10 mouse cellular contexts compared by ENCODE assay signal in genomic region chr11:90306993-90307392, GRCm38 (mm10). TPM values are rescaled to one million over a fixed set of nuclear protein-coding genes. Genes with fewer than 3 reads are reported as not detected.
DNase-seq lines count a peak whose midpoint lies in the region; ATAC-seq and TF ChIP-seq lines count a peak whose summit lies in the region.
"Had no signal": no experiment of that assay in that cellular context is flagged by ENCODE, and none has a peak within 500 bp of the region (broad histone marks: within the 10 kb centered on the region; RNA-seq: fewer than 3 reads in every experiment).

No protein-coding gene starts in this region.

- no peaks in the 10 kb centered on the region for H3K36me3 ChIP-seq in kidney, embryonic 16.5 days (ENCODE audit: insufficient read depth, low read length)
- H3K36me3 ChIP-seq in MEL (ENCODE audit: control insufficient read depth in 1 of 2, insufficient read depth in 2 of 2, low read length in 2 of 2) = no peaks in the 10 kb centered on the region
- H3K36me3 ChIP-seq: limb, embryonic 13.5 days; stomach, embryonic 15.5 days had no signal

- no peak for TF ChIP-seq POLR2A in MEL (IDR thresholded peaks at IDR 0.05; ENCODE audit: control insufficient read depth in 1 of 2, insufficient read depth in 1 of 2, low read depth in 1 of 2, low read length in 2 of 2, poor library complexity in 1 of 2)
- TF ChIP-seq POLR2A in cerebellum, adult 2 months (IDR thresholded peaks at IDR 0.05; ENCODE audit: borderline replicate concordance, insufficient read depth, low read length) = no peak

- TF ChIP-seq CTCF in MEL (IDR thresholded peaks at IDR 0.05 in 2 of 3, conservative IDR thresholded peaks at IDR 0.05 in 1 of 3; ENCODE audit: control insufficient read depth in 1 of 3, insufficient read depth in 1 of 3, low read depth in 2 of 3, low read length in 3 of 3, poor library complexity in 1 of 3, severe bottlenecking in 1 of 3) = peak; percentile 81 to 87 (median 82)
- TF ChIP-seq CTCF in cerebellum, adult 2 months (IDR thresholded peaks at IDR 0.05; ENCODE audit: borderline replicate concordance, insufficient read depth, low read depth, low read length) = peak; percentile 78

- H3K4me2 ChIP-seq in kidney, embryonic 16.5 days (replicated peaks; ENCODE audit: low read depth, low read length) = no peak overlapping the region
- H3K4me2 ChIP-seq: limb, embryonic 13.5 days; stomach, embryonic 15.5 days had no signal

- 56% methylated on average over 6 of the region's 6 CpGs for WGBS in kidney, embryonic 16.5 days
- 37% methylated on average over 6 of the region's 6 CpGs for WGBS in cerebellum, adult 2 months

- DNase-seq in kidney, adult 18-20 months = peak; percentile 73
- peak; percentile 66 for DNase-seq in MEL (ENCODE audit: low read depth, low spot score)
- DNase-seq in cerebellum, adult 2 months = peak; percentile 45 to 52
- DNase-seq in gastrocnemius, postnatal 14 days = peak; percentile 64
- peak; percentile 38 for DNase-seq in layer of hippocampus, adult 9-11 months
- peak; percentile 5 to 15 for DNase-seq in natural killer cell, adult 2 months (ENCODE audit: low spot score in 2 of 2)
- DNase-seq in urinary bladder, postnatal 14 days (ENCODE audit: low spot score) = peak; percentile 54

- no peaks in the 10 kb centered on the region for H3K79me2 ChIP-seq in MEL (ENCODE audit: control insufficient read depth, insufficient read depth, low read length, poor library complexity)

- no peaks in the 10 kb centered on the region for H3K27me3 ChIP-seq in kidney, embryonic 16.5 days (ENCODE audit: insufficient read depth, low read length)
- H3K27me3 ChIP-seq in MEL (ENCODE audit: control insufficient read depth in 1 of 2, insufficient read depth in 2 of 2, low read length in 2 of 2) = peaks cover 1 to 2% of the 10 kb centered on the region in 2 experiments; a peak in 2 of 4 replicates
- no peaks in the 10 kb centered on the region for H3K27me3 ChIP-seq in cerebellum, adult 2 months (ENCODE audit: control insufficient read depth, insufficient read depth, low read length)
- H3K27me3 ChIP-seq: limb, embryonic 13.5 days; stomach, embryonic 15.5 days had no signal

- no peak for ATAC-seq in kidney, embryonic 16.5 days (ENCODE audit: low FRiP score, low TSS enrichment)

- no peaks in the 10 kb centered on the region for H3K9me3 ChIP-seq in kidney, embryonic 16.5 days (ENCODE audit: low read length)
- H3K9me3 ChIP-seq in MEL (replicated peaks; ENCODE audit: insufficient read depth, low read length) = no peaks in the 10 kb centered on the region
- H3K9me3 ChIP-seq: limb, embryonic 13.5 days; stomach, embryonic 15.5 days had no signal

- intact Hi-C loops in gastrocnemius, postnatal 14 days (cut with DNase I; ENCODE audit: low total_unique reads) = loop anchor here (10.0 kb wide), 1 partner anchor 122 kb away; the partner anchor contains the start of gene Gm45716

- no peak overlapping the region for H3K4me3 ChIP-seq in kidney, embryonic 16.5 days (ENCODE audit: low read length)
- H3K4me3 ChIP-seq in MEL (ENCODE audit: control insufficient read depth in 1 of 2, insufficient read depth in 1 of 2, low read depth in 2 of 2, low read length in 2 of 2) = no peak overlapping the region
- no peak overlapping the region for H3K4me3 ChIP-seq in cerebellum, adult 2 months (replicated peaks; ENCODE audit: insufficient read depth, low read depth, low read length)
- H3K4me3 ChIP-seq: limb, embryonic 13.5 days; stomach, embryonic 15.5 days had no signal

- no peaks in the 10 kb centered on the region for H3K4me1 ChIP-seq in kidney, embryonic 16.5 days (ENCODE audit: insufficient read depth, low read length)
- no peaks in the 10 kb centered on the region for H3K4me1 ChIP-seq in MEL (ENCODE audit: control insufficient read depth in 1 of 2, insufficient read depth in 2 of 2, low read length in 2 of 2)
- no peaks in the 10 kb centered on the region for H3K4me1 ChIP-seq in cerebellum, adult 2 months (ENCODE audit: control insufficient read depth, insufficient read depth, low read length)
- H3K4me1 ChIP-seq: limb, embryonic 13.5 days; stomach, embryonic 15.5 days had no signal

- no peak for TF ChIP-seq EP300 in MEL (IDR thresholded peaks at IDR 0.05; ENCODE audit: low read depth in 1 of 2, low read length in 2 of 2)

- H3K27ac ChIP-seq in kidney, embryonic 16.5 days (ENCODE audit: low read length) = no peak overlapping the region
- H3K27ac ChIP-seq in MEL (ENCODE audit: control insufficient read depth, low read depth, low read length) = no peak overlapping the region
- no peak overlapping the region for H3K27ac ChIP-seq in cerebellum, adult 2 months (ENCODE audit: insufficient read depth, low read length)
- H3K27ac ChIP-seq: limb, embryonic 13.5 days; stomach, embryonic 15.5 days had no signal

- no peak overlapping the region for H3K9ac ChIP-seq in kidney, embryonic 16.5 days (replicated peaks; ENCODE audit: low read length)
- no peak overlapping the region for H3K9ac ChIP-seq in MEL (ENCODE audit: control insufficient read depth, low read depth, low read length, poor library complexity, severe bottlenecking)
- H3K9ac ChIP-seq: limb, embryonic 13.5 days; stomach, embryonic 15.5 days had no signal

- TF ChIP-seq RAD21 in MEL (IDR thresholded peaks at IDR 0.05; ENCODE audit: low read depth, low read length) = peak; percentile 77

TF ChIP-seq in MEL, 35 proteins besides CTCF, POLR2A, EP300 and RAD21:
- TF ChIP-seq ETS1 (IDR thresholded peaks at IDR 0.05; ENCODE audit: low read depth, low read length) (no peak), MAZ (IDR thresholded peaks at IDR 0.05; ENCODE audit: low read depth, low read length) (no peak), MYB (IDR thresholded peaks at IDR 0.05; ENCODE audit: low read depth, low read length) (no peak), TBP (IDR thresholded peaks at IDR 0.05; ENCODE audit: low read depth, low read length) (no peak), E2F4 (IDR thresholded peaks at IDR 0.05; ENCODE audit: borderline replicate concordance, low read depth, low read length) (no peak), SMC3 (IDR thresholded peaks at IDR 0.05; ENCODE audit: low read depth, low read length) (peak; percentile 93), CHD2 (IDR thresholded peaks at IDR 0.05; ENCODE audit: low read length) (no peak), CHD1 (IDR thresholded peaks at IDR 0.05; ENCODE audit: low read depth, low read length) (no peak), GABPA (IDR thresholded peaks at IDR 0.05; ENCODE audit: low read depth, low read length) (no peak), GATA1 (IDR thresholded peaks at IDR 0.05; ENCODE audit: low read depth, low read length) (no peak), USF2 (IDR thresholded peaks at IDR 0.05; ENCODE audit: borderline replicate concordance in 1 of 2, insufficient read depth in 1 of 2, low read depth in 1 of 2, low read length in 2 of 2) (no peak), POLR2AphosphoS5 (IDR thresholded peaks at IDR 0.05; ENCODE audit: borderline replicate concordance, low read depth, low read length) (no peak), ZC3H11A (IDR thresholded peaks at IDR 0.05; ENCODE audit: low read depth, low read length) (peak; percentile 72), ZMIZ1 (IDR thresholded peaks at IDR 0.05; ENCODE audit: low read depth, low read length) (no peak), MAX (IDR thresholded peaks at IDR 0.05; ENCODE audit: low read length) (no peak)

RNA-seq across cellular contexts. Expression of gene Mmd, which starts 57.7 kb away (rescaled TPM):
- 36.1 and 37.3 TPM in 2 replicates for polyA plus RNA-seq in kidney, embryonic 16.5 days (2015; fragmentation: Nextera tagmentation; extraction: Ambion mirVana)
- 7.1 and 7.4 TPM in 2 replicates for total RNA-seq in MEL (2012; rRNA removed)
- polyA plus RNA-seq in MEL (2012; ENCODE audit: insufficient read depth in 1 of 2, insufficient read length in 2 of 2, low read depth in 1 of 2, low replicate concordance in 2 of 2, missing spikeins in 1 of 2) = 10 to 100 TPM in 1 of 2 experiments, not detected in 1; 15.5 TPM
- polyA plus RNA-seq in cerebellum, adult 2 months (2012; rRNA removed) = 27.3 and 28.4 TPM in 2 replicates
- total RNA-seq in gastrocnemius, postnatal 14 days (2021) = 10 to 100 TPM in 1 of 2 experiments, 1 to 10 TPM in 1; 7.8 to 10.7 TPM

Comparison
In these comparisons a context has a peak if more than half of its experiments do, and no peak if none do; other contexts are left out.
1. DNase-seq: peak in every context shown above with its lines; median percentile 73 in kidney, adult 18-20 months; 66 in MEL; 64 in gastrocnemius, postnatal 14 days; 54 in urinary bladder, postnatal 14 days; 48 in cerebellum, adult 2 months; 38 in layer of hippocampus, adult 9-11 months; 10 in natural killer cell, adult 2 months.